Mouse (Mus musculus) frontal cortex, adult (tissue): Measurements from ENCODE around the gene Foxn3.

Experiments
- ATAC-seq: cut with Nextera tagmentation; 2 replicates; pipeline ENCODE4 v1.9.2; 2017; ENCODE audit warnings: mild to moderate bottlenecking, moderate library complexity, mixed read lengths; ENCODE audit not compliant: low TSS enrichment

Gene Foxn3

GRCm38 (mm10) chr12:99466426-99466825 is 97.0 kb downstream of the Foxn3 start:
- ATAC-seq = no peak

GRCm38 (mm10) chr12:99464291-99464690 is 99.1 kb downstream of the Foxn3 start:
- no peak for ATAC-seq

GRCm38 (mm10) chr12:99462846-99463245 is 100.5 kb downstream of the Foxn3 start:
- no peak for ATAC-seq

GRCm38 (mm10) chr12:99462302-99462701 is 101.1 kb downstream of the Foxn3 start:
- ATAC-seq = no peak

- ATAC-seq = peak; percentile 81
Observed at GRCm38 (mm10) chr12:99457521-99458205, 105.7 kb downstream of the Foxn3 start.

- no peak for ATAC-seq
Observed at GRCm38 (mm10) chr12:99455580-99455979, 107.8 kb downstream of the Foxn3 start.

- no peak for ATAC-seq
Observed at GRCm38 (mm10) chr12:99454394-99454793, 109.0 kb downstream of the Foxn3 start.

- ATAC-seq = no peak
Observed at GRCm38 (mm10) chr12:99453797-99454196, 109.6 kb downstream of the Foxn3 start.

- no peak for ATAC-seq
Observed at GRCm38 (mm10) chr12:99450076-99450475, 113.3 kb downstream of the Foxn3 start.

- ATAC-seq = no peak
Observed at GRCm38 (mm10) chr12:99447791-99448190, 115.6 kb downstream of the Foxn3 start.

GRCm38 (mm10) chr12:99445018-99445674 is 118.2 kb downstream of the Foxn3 start:
- no peak for ATAC-seq

- ATAC-seq = no peak
Observed at GRCm38 (mm10) chr12:99442819-99443218, 120.6 kb downstream of the Foxn3 start.

GRCm38 (mm10) chr12:99440953-99441352 is 122.4 kb downstream of the Foxn3 start:
- no peak for ATAC-seq

- no peak for ATAC-seq
Observed at GRCm38 (mm10) chr12:99440022-99440421, 123.4 kb downstream of the Foxn3 start.

GRCm38 (mm10) chr12:99435189-99435588 is 128.2 kb downstream of the Foxn3 start:
- ATAC-seq = no peak

- ATAC-seq = no peak
Observed at GRCm38 (mm10) chr12:99433402-99433801, 130.0 kb downstream of the Foxn3 start.

- no peak for ATAC-seq
Observed at GRCm38 (mm10) chr12:99431541-99431940, 131.8 kb downstream of the Foxn3 start.

- ATAC-seq = no peak
Observed at GRCm38 (mm10) chr12:99430992-99431391, 132.4 kb downstream of the Foxn3 start.

- no peak for ATAC-seq
Observed at GRCm38 (mm10) chr12:99429101-99429500, 134.3 kb downstream of the Foxn3 start.

- no peak for ATAC-seq
Observed at GRCm38 (mm10) chr12:99426207-99426916, 137.0 kb downstream of the Foxn3 start.

GRCm38 (mm10) chr12:99419396-99419760 is 144.0 kb downstream of the Foxn3 start:
- ATAC-seq = no peak

GRCm38 (mm10) chr12:99418476-99419395 is 144.6 kb downstream of the Foxn3 start:
- ATAC-seq = no peak
